8 mouse cellular contexts compared by ENCODE assay signal in the genomic region with DNA sequence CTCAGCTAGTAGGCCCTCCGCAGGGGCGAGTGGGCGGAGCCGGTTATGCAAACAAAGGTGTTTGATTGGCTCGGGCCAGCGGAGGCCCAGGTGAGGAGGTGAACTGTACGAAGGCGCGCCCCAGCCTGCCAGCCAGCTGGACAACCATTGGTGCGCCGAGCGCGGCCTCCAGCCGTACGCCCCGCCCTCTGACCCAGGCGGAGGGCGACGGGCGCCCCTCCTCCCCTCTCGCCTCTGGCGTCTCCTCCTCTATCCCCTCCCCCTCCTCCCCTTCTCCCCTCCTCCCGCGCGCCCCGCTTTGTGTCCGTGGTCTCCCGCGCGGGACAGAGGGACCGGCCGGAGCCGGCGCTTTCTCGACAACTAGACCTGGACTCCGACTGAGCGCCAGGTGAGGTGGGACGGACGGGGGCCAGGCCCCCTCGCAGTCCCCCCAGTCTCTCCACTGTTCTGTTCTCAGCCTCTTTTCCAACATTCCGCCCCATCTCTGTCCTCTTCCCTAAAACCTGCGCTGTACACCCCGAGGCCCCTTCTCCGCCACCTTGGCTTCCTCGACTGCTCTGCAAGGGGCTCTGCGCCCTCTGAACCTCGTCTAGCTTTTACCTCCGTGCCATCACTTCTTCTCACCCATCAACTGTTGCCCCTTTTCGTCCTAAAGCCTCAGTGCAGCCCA. TPM values are rescaled to one million over a fixed set of nuclear protein-coding genes. Genes with fewer than 3 reads are reported as not detected.
DNase-seq lines count a peak whose midpoint lies in the region.

No protein-coding gene starts in this region.

- peak; percentile 51 to 56 for DNase-seq in B cell, adult 2 months
- peak; percentile 72 for DNase-seq in adrenal gland, adult 8-10 months
- peak; percentile 79 for DNase-seq in embryo, embryonic 9.5 days (ENCODE audit: extremely low spot score)
- peak; percentile 42 to 63 for DNase-seq in heart, adult 9 months (ENCODE audit: low spot score in 2 of 2)
- peak; percentile 86 to 89 for DNase-seq in kidney, adult 8-10 months
- DNase-seq in lung, postnatal 10 days, result peak; percentile 71
- peak; percentile 78 for DNase-seq in ovary, postnatal 36 days (ENCODE audit: low spot score)
- DNase-seq in thymus, postnatal 4 days, result peak; percentile 85

RNA-seq across cellular contexts. Expression of a gene that starts 9.6 kb away (rescaled TPM):
- total RNA-seq in adrenal gland, adult 8-10 months (2022), result 10 to 100 TPM; 41.6 to 82.2 (median 57.2) TPM

RNA-seq across cellular contexts. Expression of a gene that starts 47.4 kb away (rescaled TPM):
- under 1 TPM in 2 of 4 experiments, not detected in 2; 0.15 to 0.24 TPM for total RNA-seq in adrenal gland, adult 8-10 months (2022)

Comparison
In these comparisons a context has a peak if more than half of its experiments do, and no peak if none do; other contexts are left out.
1. Peak in every context shown above with its lines: DNase-seq.